Mouse (Mus musculus) bone marrow macrophage, adult 2 months (primary cell): ENCODE results near the gene Acvrl1.

Experiments used
- CTCF ChIP-seq: IDR thresholded peaks from 2 replicates; pipeline ENCODE4 v1.5.1; 2012; ENCODE audit warnings: low read depth, mild to moderate bottlenecking, low read length, moderate library complexity
- POLR2A ChIP-seq: IDR thresholded peaks from 2 replicates; pipeline ENCODE4 v1.6.1; 2012; ENCODE audit warnings: mild to moderate bottlenecking, low read depth, low read length, borderline replicate concordance

- no peak for TF ChIP-seq CTCF
- TF ChIP-seq POLR2A: no peak
Observed at GRCm38 (mm10) chr15:101138675-101139074, 10.4 kb downstream of the Acvrl1 start.
